Mouse (Mus musculus) stomach, embryonic 14.5 days (tissue): ENCODE results near the gene Stard13. TPM values are rescaled to one million over a fixed set of nuclear protein-coding genes. Genes with fewer than 3 reads are reported as not detected.

Experiments used
- ATAC-seq: fragments of 200-750 bp; cut with Nextera tagmentation; 2 replicates; pipeline ENCODE4 v1.8.0; 2017; ENCODE audit warnings: low read depth, moderate TSS enrichment; ENCODE audit not compliant: insufficient number of reproducible peaks, insufficient read depth, low FRiP score
- H3K27ac ChIP-seq: fragments of 300-500 bp; sonication (generic); 2 replicates; pipeline ENCODE4 v1.5.1; 2014; ENCODE audit warnings: mild to moderate bottlenecking, low read length, moderate library complexity, mixed read lengths
- H3K27me3 ChIP-seq: fragments of 300-500 bp; sonication (generic); 2 replicates; pipeline ENCODE4 v1.6.1; 2014; ENCODE audit warnings: low read length, control low read depth, mixed read lengths; ENCODE audit not compliant: control insufficient read depth, insufficient read depth
- H3K36me3 ChIP-seq: fragments of 300-500 bp; sonication (generic); 2 replicates; pipeline ENCODE4 v1.6.1; 2014; ENCODE audit warnings: mild to moderate bottlenecking, control low read depth, low read length, moderate library complexity, mixed read lengths; ENCODE audit not compliant: control insufficient read depth, insufficient read depth
- H3K4me1 ChIP-seq: fragments of 300-500 bp; sonication (generic); 2 replicates; pipeline ENCODE4 v1.6.1; 2014; ENCODE audit warnings: low read length, control low read depth, mixed read lengths; ENCODE audit not compliant: control insufficient read depth, insufficient read depth
- H3K4me2 ChIP-seq: fragments of 300-500 bp; sonication (generic); replicated peaks from 2 replicates; pipeline ENCODE4 v1.6.1; 2014; ENCODE audit warnings: low read depth, low read length, control low read depth
- H3K4me3 ChIP-seq: fragments of 300-500 bp; sonication (generic); 2 replicates; pipeline ENCODE4 v1.5.1; 2014; ENCODE audit warnings: low read depth, low read length, control low read depth
- H3K9ac ChIP-seq: fragments of 300-500 bp; sonication (generic); replicated peaks from 2 replicates; pipeline ENCODE4 v1.6.1; 2014; ENCODE audit warnings: low read depth, mild to moderate bottlenecking, control low read depth, low read length, moderate library complexity, mixed read lengths
- H3K9me3 ChIP-seq: fragments of 300-500 bp; sonication (generic); 2 replicates; pipeline ENCODE4 v1.6.1; 2016; ENCODE audit warnings: low read depth, low read length, control low read depth; ENCODE audit not compliant: control insufficient read depth
- WGBS: fragments of 180-500 bp; shearing (Covaris S2); extraction: QIAGEN DNeasy Blood & Tissue Kit; methylation state at CpG from one replicate; pipeline ENCODE4 v1.1.7; 2014; 5-methylcytosine and 5-hydroxymethylcytosine counted together
- polyA plus RNA-seq: library from polyadenylated mRNA; unstranded; fragments of >200 nt; fragmentation: Nextera tagmentation; extraction: Ambion mirVana; gene quantifications from 2 replicates; pipeline ENCODE4 v1.2.1, GENCODE M21; 2014

Stard13 gene
- polyA plus RNA-seq, 1 experiment from 2014 or later = 14.1 TPM

GRCm38 (mm10) chr5:151108291-151108897 is 125.2 kb downstream of the Stard13 start:
- Histone ChIP-seq H3K27ac (peak overlapping the region; percentile 21; the same call in 1 of the 2 replicates), H3K4me3 (no peak overlapping the region), H3K9ac (no peak overlapping the region)

DNA sequence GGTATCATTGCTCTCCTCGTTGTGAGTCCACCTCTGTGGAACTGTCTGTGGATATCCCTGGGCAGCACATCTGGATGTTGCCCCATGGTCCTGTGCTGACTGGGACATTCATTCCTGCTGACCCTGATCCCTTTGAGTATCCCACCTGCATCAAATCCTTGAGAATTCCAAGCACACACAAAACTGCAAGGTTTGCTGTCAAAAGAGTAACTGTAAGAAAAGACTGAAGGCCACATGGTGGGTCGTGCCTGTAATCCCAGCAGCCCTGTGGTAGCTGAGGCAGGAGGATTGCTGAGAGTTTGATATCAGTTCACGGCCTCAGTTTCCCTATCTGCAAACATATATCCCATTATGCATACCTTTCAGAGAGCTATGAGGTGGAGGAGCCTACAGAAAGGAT is 126.8 kb downstream of the Stard13 start:
- Histone ChIP-seq H3K4me2 (no peak overlapping the region), H3K9ac (no peak overlapping the region), H3K4me1 (peaks cover 14% of the 10 kb centered on the region), H3K27me3 (no peaks in the 10 kb centered on the region), H3K36me3 (no peaks in the 10 kb centered on the region; the same call in 1 of the 2 replicates), H3K27ac (no peak overlapping the region), H3K9me3 (no peaks in the 10 kb centered on the region), H3K4me3 (no peak overlapping the region)
- WGBS = 92% methylated on average over 3 of the region's 3 CpGs
- ATAC-seq = no peak

More at GRCm38 (mm10) chr5:151108291-151108897, 125.2 kb downstream of the Stard13 start:
- H3K4me2 ChIP-seq = peak overlapping the region; percentile 33
- H3K4me1 ChIP-seq = peaks cover 14% of the 10 kb centered on the region
- ATAC-seq = no peak
- 40% methylated on average over 19 of the region's 19 CpGs for WGBS
- H3K27me3 ChIP-seq = no peaks in the 10 kb centered on the region
- H3K9me3 ChIP-seq = no peaks in the 10 kb centered on the region
- no peaks in the 10 kb centered on the region for H3K36me3 ChIP-seq

- Histone ChIP-seq H3K27me3 (no peaks in the 10 kb centered on the region), H3K4me3 (no peak overlapping the region), H3K27ac (no peak overlapping the region), H3K4me1 (peaks cover 10% of the 10 kb centered on the region), H3K4me2 (no peak overlapping the region), H3K9ac (no peak overlapping the region), H3K9me3 (no peaks in the 10 kb centered on the region), H3K36me3 (no peaks in the 10 kb centered on the region; the same call in 1 of the 2 replicates)
- WGBS = 73% methylated on average over 10 of the region's 10 CpGs
- ATAC-seq = no peak
Observed at GRCm38 (mm10) chr5:151105054-151105971, 128.3 kb downstream of the Stard13 start.

DNA sequence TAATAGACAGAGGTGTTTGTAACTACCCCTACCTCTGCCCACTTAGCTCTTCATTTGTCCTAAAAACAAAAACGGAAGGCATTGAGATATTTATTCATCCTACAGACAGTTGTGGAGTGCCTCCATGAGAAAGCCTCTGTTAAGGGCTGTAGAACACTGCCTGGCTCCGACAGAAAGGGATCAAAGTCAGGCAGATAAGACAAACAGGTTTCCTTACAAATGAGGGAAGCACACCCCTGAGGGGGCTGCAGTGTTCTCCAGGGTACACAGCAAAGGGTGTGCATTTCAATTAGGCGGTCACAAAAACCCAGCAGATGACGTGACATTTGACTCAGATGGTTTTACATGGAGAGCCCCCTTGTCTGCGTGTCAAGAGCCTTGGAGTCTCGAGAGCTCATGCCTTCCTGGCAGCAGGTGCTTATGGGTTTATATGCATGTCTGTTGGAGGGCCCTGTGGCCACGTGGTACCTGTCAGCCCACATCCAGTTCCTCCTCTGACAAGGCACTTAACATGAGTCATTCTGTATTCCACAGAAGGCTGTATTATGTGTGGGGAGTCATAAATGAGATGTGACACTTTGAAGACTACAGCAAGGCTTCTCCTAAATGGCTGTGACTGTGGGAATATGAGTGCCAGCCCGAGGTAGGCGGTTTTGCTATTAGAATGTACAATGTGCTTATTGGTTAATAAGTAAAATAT is 129.1 kb downstream of the Stard13 start:
- H3K9ac ChIP-seq = no peak overlapping the region
- H3K27ac ChIP-seq = no peak overlapping the region
- 66% methylated on average over 9 of the region's 9 CpGs for WGBS
- no peaks in the 10 kb centered on the region for H3K27me3 ChIP-seq
- no peaks in the 10 kb centered on the region; the same call in 1 of the 2 replicates for H3K36me3 ChIP-seq
- no peak overlapping the region for H3K4me2 ChIP-seq
- no peak overlapping the region for H3K4me3 ChIP-seq
- peaks cover 10% of the 10 kb centered on the region for H3K4me1 ChIP-seq
- H3K9me3 ChIP-seq = no peaks in the 10 kb centered on the region
- no peak for ATAC-seq

GRCm38 (mm10) chr5:151103284-151103683 is 130.4 kb downstream of the Stard13 start:
- H3K36me3 ChIP-seq = no peaks in the 10 kb centered on the region; the same call in 1 of the 2 replicates
- ATAC-seq = no peak
- no peak overlapping the region for H3K4me2 ChIP-seq
- H3K9me3 ChIP-seq = no peaks in the 10 kb centered on the region
- peaks cover 6% of the 10 kb centered on the region for H3K4me1 ChIP-seq
- WGBS = 50% methylated on average over 4 of the region's 4 CpGs
- no peak overlapping the region; the same call in 1 of the 2 replicates for H3K27ac ChIP-seq
- H3K27me3 ChIP-seq = no peaks in the 10 kb centered on the region
- no peak overlapping the region for H3K9ac ChIP-seq
- H3K4me3 ChIP-seq = no peak overlapping the region

DNA sequence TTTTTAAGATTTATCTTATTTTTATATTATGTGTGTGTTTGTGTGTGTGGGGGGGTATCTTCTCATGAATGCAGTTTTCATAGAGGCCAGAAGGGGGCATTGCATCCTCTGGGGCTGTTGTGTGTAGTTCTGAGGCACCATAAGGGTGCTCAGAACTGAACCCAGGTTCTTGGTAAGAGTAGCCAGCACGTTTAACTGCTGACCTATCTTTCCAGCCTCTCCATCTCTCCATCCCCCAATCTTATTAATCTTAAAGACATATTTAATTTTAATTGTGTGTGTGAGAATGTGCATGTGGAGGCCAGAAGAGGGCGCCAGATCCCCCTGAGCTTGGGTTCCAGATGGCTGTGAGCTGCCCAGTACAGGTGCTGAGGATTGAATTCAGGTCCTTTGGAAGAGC is 131.4 kb downstream of the Stard13 start:
- no peak overlapping the region for H3K9ac ChIP-seq
- ATAC-seq = no peak
- H3K27me3 ChIP-seq = no peaks in the 10 kb centered on the region
- H3K4me2 ChIP-seq = no peak overlapping the region
- H3K9me3 ChIP-seq = no peaks in the 10 kb centered on the region
- H3K27ac ChIP-seq = no peak overlapping the region
- H3K36me3 ChIP-seq = no peaks in the 10 kb centered on the region; the same call in 1 of the 2 replicates
- 58% methylated on average over 2 of the region's 2 CpGs for WGBS
- H3K4me3 ChIP-seq = no peak overlapping the region
- peaks cover under 1% of the 10 kb centered on the region; the same call in 1 of the 2 replicates for H3K4me1 ChIP-seq

GRCm38 (mm10) chr5:151096012-151096411 is 137.6 kb downstream of the Stard13 start:
- H3K9me3 ChIP-seq = no peaks in the 10 kb centered on the region
- H3K27me3 ChIP-seq = no peaks in the 10 kb centered on the region
- 39% methylated on average over 6 of the region's 6 CpGs for WGBS
- no peak overlapping the region for H3K4me2 ChIP-seq
- no peak overlapping the region for H3K9ac ChIP-seq
- H3K36me3 ChIP-seq = no peaks in the 10 kb centered on the region; the same call in 1 of the 2 replicates
- no peak for ATAC-seq
- H3K27ac ChIP-seq = peak overlapping the region; percentile 76
- H3K4me3 ChIP-seq = no peak overlapping the region
- H3K4me1 ChIP-seq = peaks cover 15% of the 10 kb centered on the region
